Mouse (Mus musculus) CH12.LX (cell line): ENCODE results near the gene Ttc4. TPM values are rescaled to one million over a fixed set of nuclear protein-coding genes. Genes with fewer than 3 reads are reported as not detected.

Experiments used
- DNase-seq: peaks from one replicate; pipeline ENCODE4 v3.0.0-alpha.2; 2013; ENCODE audit errors: extremely low read depth
- H3K27ac ChIP-seq: 2 replicates; pipeline ENCODE4 v1.5.1; 2012; ENCODE audit warnings: low read depth, mild to moderate bottlenecking, control low read depth, moderate library complexity; ENCODE audit not compliant: insufficient read depth
- H3K27me3 ChIP-seq: replicated peaks from 2 replicates; pipeline ENCODE3; 2012; ENCODE audit warnings: inconsistent platforms
- H3K36me3 ChIP-seq, 2 experiments: replicated peaks in 1 of 2; 2 replicates each; pipeline versions ENCODE3 to v1.6.1; 2012; ENCODE audit warnings: inconsistent platforms in 1 of 2, low read length in 1 of 2, mild to moderate bottlenecking in 1 of 2, mixed read lengths in 1 of 2, moderate library complexity in 1 of 2; ENCODE audit not compliant: control insufficient read depth in 1 of 2, insufficient read depth in 1 of 2
- H3K4me1 ChIP-seq, 2 experiments: 2 replicates each; pipeline ENCODE4 v1.6.1; 2012; ENCODE audit warnings: inconsistent platforms in 1 of 2, moderate library complexity in 1 of 2; ENCODE audit not compliant: insufficient read depth in 2 of 2, control insufficient read depth in 1 of 2
- H3K4me2 ChIP-seq: 2 replicates; pipeline ENCODE4 v1.6.1; 2012; ENCODE audit warnings: low read depth, mild to moderate bottlenecking, control low read depth; ENCODE audit not compliant: poor library complexity, insufficient read depth, severe bottlenecking
- H3K4me3 ChIP-seq, 3 experiments: fragments of 150-350 bp in 1 of 3; sonication (generic) in 1 of 3; replicated peaks in 1 of 3; 2 replicates each; pipeline versions ENCODE3 to v1.5.1; 2011 to 2012; ENCODE audit warnings: low read depth in 2 of 3, low read length in 2 of 3, mild to moderate bottlenecking in 2 of 3, moderate library complexity in 2 of 3, control low read depth in 1 of 3, improper control_type of control experiment in 1 of 3, inconsistent platforms in 1 of 3, mixed read lengths in 1 of 3; ENCODE audit not compliant: poor library complexity in 1 of 3
- H3K79me2 ChIP-seq: replicated peaks from 2 replicates; pipeline ENCODE4 v1.6.1; 2012; ENCODE audit warnings: mild to moderate bottlenecking, moderate library complexity; ENCODE audit not compliant: control insufficient read depth, poor library complexity, insufficient read depth, severe bottlenecking; ENCODE audit errors: extremely low read depth
- H3K9ac ChIP-seq: 2 replicates; pipeline ENCODE4 v1.6.1; 2012; ENCODE audit warnings: low read depth, mild to moderate bottlenecking, control low read depth, moderate library complexity; ENCODE audit not compliant: insufficient read depth
- H3K9me3 ChIP-seq: replicated peaks from 2 replicates; pipeline ENCODE3; 2012; ENCODE audit warnings: low read length, inconsistent platforms, mixed read lengths
- BHLHE40 ChIP-seq: IDR thresholded peaks from 2 replicates; pipeline ENCODE4 v1.6.1; 2011; ENCODE audit warnings: mild to moderate bottlenecking, low read depth, low read length, improper control_type of control experiment
- CHD1 ChIP-seq: IDR thresholded peaks from 2 replicates; pipeline ENCODE4 v1.6.1; 2012; ENCODE audit warnings: low read depth, low read length, improper control_type of control experiment, inconsistent platforms
- CHD2 ChIP-seq: IDR thresholded peaks from 2 replicates; pipeline ENCODE4 v1.6.1; 2011; ENCODE audit warnings: low read length, improper control_type of control experiment
- ELF1 ChIP-seq: IDR thresholded peaks from 2 replicates; pipeline ENCODE4 v1.6.1; 2014; ENCODE audit warnings: low read depth, mild to moderate bottlenecking, inconsistent platforms, low read length, improper control_type of control experiment
- EP300 ChIP-seq: IDR thresholded peaks from 2 replicates; pipeline ENCODE4 v1.6.1; 2011; ENCODE audit warnings: low read length, improper control_type of control experiment
- ETS1 ChIP-seq: conservative IDR thresholded peaks from 2 replicates; pipeline ENCODE4 v1.6.1; 2012; ENCODE audit warnings: low read depth, mild to moderate bottlenecking, inconsistent platforms, low read length, improper control_type of control experiment, moderate library complexity
- HCFC1 ChIP-seq: IDR thresholded peaks from 2 replicates; pipeline ENCODE4 v1.6.1; 2012; ENCODE audit warnings: low read depth, mild to moderate bottlenecking, inconsistent platforms, low read length, improper control_type of control experiment
- IRF4 ChIP-seq: IDR thresholded peaks from 2 replicates; pipeline ENCODE4 v1.6.1; 2014; ENCODE audit warnings: low read depth, mild to moderate bottlenecking, inconsistent platforms, low read length, improper control_type of control experiment
- JUN ChIP-seq: IDR thresholded peaks from 2 replicates; pipeline ENCODE4 v1.6.1; 2011; ENCODE audit warnings: low read depth, mild to moderate bottlenecking, low read length, improper control_type of control experiment, moderate library complexity; ENCODE audit not compliant: insufficient read depth
- JUND ChIP-seq: conservative IDR thresholded peaks from 2 replicates; pipeline ENCODE4 v1.6.1; 2011; ENCODE audit warnings: low read depth, low read length, improper control_type of control experiment
- KAT2A ChIP-seq: IDR thresholded peaks from 2 replicates; pipeline ENCODE4 v1.6.1; 2012; ENCODE audit warnings: low read length, improper control_type of control experiment, inconsistent platforms; ENCODE audit not compliant: insufficient replicate concordance
- MAFK ChIP-seq: IDR thresholded peaks from 2 replicates; pipeline ENCODE4 v1.6.1; 2011; ENCODE audit warnings: low read length, improper control_type of control experiment; ENCODE audit not compliant: insufficient replicate concordance
- MAX ChIP-seq: IDR thresholded peaks from 2 replicates; pipeline ENCODE4 v1.6.1; 2011; ENCODE audit warnings: low read length, improper control_type of control experiment
- MAZ ChIP-seq: IDR thresholded peaks from 2 replicates; pipeline ENCODE4 v1.6.1; 2012; ENCODE audit warnings: low read depth, mild to moderate bottlenecking, inconsistent platforms, low read length, improper control_type of control experiment, moderate library complexity
- MEF2A ChIP-seq: IDR thresholded peaks from 2 replicates; pipeline ENCODE4 v1.6.1; 2014; ENCODE audit warnings: low read depth, mild to moderate bottlenecking, inconsistent platforms, low read length, improper control_type of control experiment, borderline replicate concordance
- MXI1 ChIP-seq: IDR thresholded peaks from 2 replicates; pipeline ENCODE4 v1.6.1; 2011; ENCODE audit warnings: mild to moderate bottlenecking, low read depth, low read length, improper control_type of control experiment
- SIN3A ChIP-seq: IDR thresholded peaks from 2 replicates; pipeline ENCODE4 v1.6.1; 2012; ENCODE audit warnings: low read length, improper control_type of control experiment, inconsistent platforms
- TBP ChIP-seq: conservative IDR thresholded peaks from 2 replicates; pipeline ENCODE4 v1.6.1; 2011; ENCODE audit warnings: low read depth, low read length, improper control_type of control experiment
- TCF12 ChIP-seq: IDR thresholded peaks from 2 replicates; pipeline ENCODE4 v1.6.1; 2014; ENCODE audit warnings: low read depth, mild to moderate bottlenecking, inconsistent platforms, low read length, improper control_type of control experiment
- USF1 ChIP-seq: IDR thresholded peaks from 2 replicates; pipeline ENCODE4 v1.6.1; 2014; ENCODE audit warnings: low read depth, mild to moderate bottlenecking, inconsistent platforms, low read length, improper control_type of control experiment
- ZMIZ1 ChIP-seq: IDR thresholded peaks from 2 replicates; pipeline ENCODE4 v1.6.1; 2012; ENCODE audit warnings: low read depth, mild to moderate bottlenecking, inconsistent platforms, low read length, improper control_type of control experiment
- ZNF384 ChIP-seq: IDR thresholded peaks from 2 replicates; pipeline ENCODE4 v1.6.1; 2012; ENCODE audit warnings: low read depth, low read length, improper control_type of control experiment, inconsistent platforms
- dilution Hi-C: fragments of 300-500 bp; cut with MboI; formaldehyde crosslinking; loops from 2 replicates; pipeline ENCODE4 v1.14.3; 2020; ENCODE audit warnings: low sequenced_read_pairs; ENCODE audit not compliant: extremely low pct_unique_long_range_greater_than_20kb, extremely low pct_ligation_motif_present
- in situ Hi-C: fragments of 300-500 bp; cut with MboI; formaldehyde crosslinking; loops from 3 replicates; pipeline ENCODE4 v1.14.3; 2019; ENCODE audit warnings: low sequenced_read_pairs, low pct_ligation_motif_present, low pct_unique_long_range_greater_than_20kb, mixed read lengths
- polyA plus RNA-seq: library from polyadenylated mRNA; unstranded; fragments of >175 nt; gene quantifications from 2 replicates; pipeline ENCODE4 v1.2.1, GENCODE M21; 2012; ENCODE audit warnings: low read depth; ENCODE audit not compliant: insufficient read length
- total RNA-seq, 2 experiments: library from RNA; depleted of rRNA; stranded (reverse); fragments of 300-350 nt in 1 of 2; fragments of >200 nt in 1 of 2; gene quantifications; 2 replicates each; pipeline ENCODE4 v1.2.3; 2012 to 2014

The Ttc4 gene
- total and polyA plus RNA-seq, 3 experiments: 47.8 to 61.8 (median 50.2) TPM

DNA sequence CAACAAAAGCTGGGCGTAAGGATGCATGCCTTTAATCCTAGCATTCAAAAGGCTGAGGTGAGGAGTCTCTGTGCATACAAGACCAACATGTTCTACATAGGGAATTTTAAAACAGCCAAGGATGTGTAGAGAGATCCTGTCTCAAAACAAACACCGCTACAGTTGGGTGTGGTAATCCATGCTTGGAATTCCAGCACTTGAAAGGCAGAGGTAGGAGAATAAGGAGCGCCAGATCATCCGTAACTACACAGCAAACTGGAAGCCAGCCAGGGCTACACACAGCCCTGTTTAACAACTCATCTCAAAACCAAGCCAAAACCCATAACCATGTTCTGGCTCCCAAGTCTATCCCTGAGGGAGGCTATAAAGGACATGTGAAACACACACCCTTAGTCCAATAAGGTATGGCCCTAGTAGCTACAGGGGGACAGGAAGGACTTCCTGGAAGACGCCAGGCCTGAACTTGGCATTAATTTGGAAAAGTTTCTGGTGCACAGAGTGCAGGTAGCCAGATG is 14.7 kb downstream of the Ttc4 start:
- DNase-seq: no peak
- H3K4me2 ChIP-seq: no peak overlapping the region
- dilution Hi-C loops: no loop called here
- no peak overlapping the region for H3K9ac ChIP-seq
- no peak overlapping the region for H3K4me3 ChIP-seq
- no peak for TF ChIP-seq TBP
- no peak for TF ChIP-seq BHLHE40
- TF ChIP-seq, all 38 proteins: peak for 0
- Histone ChIP-seq H3K27me3 (no peaks in the 10 kb centered on the region), H3K36me3 (peaks cover 94 to 100% of the 10 kb centered on the region in 2 experiments), H3K27ac (no peak overlapping the region), H3K9me3 (no peaks in the 10 kb centered on the region), H3K79me2 (no peaks in the 10 kb centered on the region), H3K4me1 (no peaks in the 10 kb centered on the region)
- in situ Hi-C loops: no loop called here

DNA sequence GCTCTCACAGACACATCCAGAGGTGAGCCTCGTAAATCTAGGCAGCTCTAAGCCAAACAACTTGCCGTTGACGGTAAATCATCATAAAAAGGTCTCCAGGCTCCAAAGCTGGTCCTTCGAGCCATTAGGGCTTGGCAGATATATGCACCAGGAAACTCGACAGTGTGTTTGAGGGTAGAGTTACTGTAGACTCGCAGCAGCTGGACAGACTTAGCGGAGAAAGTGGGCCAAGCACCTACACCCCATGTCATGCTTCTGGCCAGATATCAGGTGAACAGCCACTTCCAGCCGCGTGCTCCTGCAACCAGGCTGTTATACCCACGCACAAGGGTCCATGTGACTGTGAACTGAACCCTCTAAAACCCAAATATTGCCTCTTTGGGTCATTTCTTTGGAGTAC is 23.1 kb downstream of the Ttc4 start:
- in situ Hi-C loops (no loop called here), dilution Hi-C loops (no loop called here)
- Histone ChIP-seq H3K79me2 (peaks cover 9% of the 10 kb centered on the region), H3K9ac (no peak overlapping the region), H3K4me2 (no peak overlapping the region), H3K9me3 (no peaks in the 10 kb centered on the region), H3K4me3 (no peak overlapping the region), H3K36me3 (peaks cover 45 to 82% of the 10 kb centered on the region in 2 experiments), H3K4me1 (peaks cover 3 to 12% of the 10 kb centered on the region in 2 experiments), H3K27ac (no peak overlapping the region), H3K27me3 (no peaks in the 10 kb centered on the region)
- no peak for DNase-seq
- no peak for TF ChIP-seq HCFC1
- no peak for TF ChIP-seq ELF1
- no peak for TF ChIP-seq JUND
- TF ChIP-seq ZNF384: no peak
- TF ChIP-seq ZMIZ1: no peak
- no peak for TF ChIP-seq EP300
- no peak for TF ChIP-seq MXI1
- no peak for TF ChIP-seq SIN3A

GRCm38 (mm10) chr4:106653051-106653450 is 25.7 kb downstream of the Ttc4 start:
- peaks cover 9% of the 10 kb centered on the region for H3K79me2 ChIP-seq
- dilution Hi-C loops: no loop called here
- no peaks in the 10 kb centered on the region for H3K27me3 ChIP-seq
- H3K27ac ChIP-seq: no peak overlapping the region
- H3K4me1 ChIP-seq: peaks cover 3 to 24% of the 10 kb centered on the region in 2 experiments
- no peak overlapping the region for H3K9ac ChIP-seq
- no peak for DNase-seq
- H3K9me3 ChIP-seq: no peaks in the 10 kb centered on the region
- H3K4me3 ChIP-seq: no peak overlapping the region
- no peak for TF ChIP-seq SIN3A
- TF ChIP-seq MAX: no peak
- no peak for TF ChIP-seq ELF1
- TF ChIP-seq KAT2A: no peak
- no peak for TF ChIP-seq TBP
- TF ChIP-seq MEF2A: no peak
- no peak for TF ChIP-seq ZNF384
- TF ChIP-seq CHD2: no peak
- TF ChIP-seq MAZ: no peak
- TF ChIP-seq MAFK: no peak
- no peak for TF ChIP-seq CHD1
- no peak for TF ChIP-seq USF1
- no peak for TF ChIP-seq BHLHE40
- TF ChIP-seq ETS1: no peak
- no peak for TF ChIP-seq IRF4
- no peak for TF ChIP-seq JUN
- no peak for TF ChIP-seq TCF12
- no peak for TF ChIP-seq MXI1
- peaks cover 29 to 56% of the 10 kb centered on the region in 2 experiments for H3K36me3 ChIP-seq
- in situ Hi-C loops: no loop called here
- H3K4me2 ChIP-seq: no peak overlapping the region
